Mouse (Mus musculus) c-Kit-positive CD71-positive TER-119-negative erythroid progenitor cells, embryonic 14.5 days (primary cell): ENCODE measurements around the gene Arhgef10l.
"Not testable (repeated sequence)": the region's sequence is repeated elsewhere in the genome, so short reads cannot be mapped to it uniquely, and the experiment has no call there.

Source experiments
- DNase-seq: peaks from one replicate; pipeline ENCODE4 v3.0.0-alpha.2; 2013; ENCODE audit warnings: low read depth

The Arhgef10l gene

GRCm38 (mm10) chr4:140572376-140572775 lies 93.4 kb downstream of the Arhgef10l start:
- no peak for DNase-seq

GRCm38 (mm10) chr4:140569394-140569793 lies 96.4 kb downstream of the Arhgef10l start:
- DNase-seq = no peak

- no peak for DNase-seq
Observed at GRCm38 (mm10) chr4:140567911-140568480, 97.8 kb downstream of the Arhgef10l start.

- no peak for DNase-seq
Observed at GRCm38 (mm10) chr4:140566785-140567184, 99.0 kb downstream of the Arhgef10l start.

- not testable (repeated sequence) for DNase-seq
Observed at GRCm38 (mm10) chr4:140564459-140564858, 101.4 kb downstream of the Arhgef10l start.

- no peak for DNase-seq
Observed at GRCm38 (mm10) chr4:140562461-140563178, 103.2 kb downstream of the Arhgef10l start.

DNA sequence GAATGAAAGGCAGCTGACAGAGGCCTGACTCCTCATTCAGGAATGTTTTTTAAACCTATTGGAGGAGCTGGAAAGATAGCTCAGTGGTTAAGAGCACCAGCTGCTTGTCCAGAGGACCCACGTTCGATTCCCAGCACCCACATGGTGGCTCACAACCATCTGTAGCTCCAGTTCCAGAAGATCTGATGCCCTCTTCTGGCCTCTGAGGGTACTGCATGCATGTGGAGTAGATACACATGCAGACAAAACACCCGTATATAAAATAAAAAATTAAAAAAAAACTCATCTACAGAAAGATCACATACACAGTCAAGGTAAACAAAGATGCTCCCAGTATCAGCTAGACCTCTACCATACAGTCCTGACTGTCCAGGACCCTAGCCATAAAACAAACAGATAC lies 104.1 kb downstream of the Arhgef10l start:
- no peak for DNase-seq

GRCm38 (mm10) chr4:140559862-140560261 lies 106.0 kb downstream of the Arhgef10l start:
- no peak for DNase-seq

DNA sequence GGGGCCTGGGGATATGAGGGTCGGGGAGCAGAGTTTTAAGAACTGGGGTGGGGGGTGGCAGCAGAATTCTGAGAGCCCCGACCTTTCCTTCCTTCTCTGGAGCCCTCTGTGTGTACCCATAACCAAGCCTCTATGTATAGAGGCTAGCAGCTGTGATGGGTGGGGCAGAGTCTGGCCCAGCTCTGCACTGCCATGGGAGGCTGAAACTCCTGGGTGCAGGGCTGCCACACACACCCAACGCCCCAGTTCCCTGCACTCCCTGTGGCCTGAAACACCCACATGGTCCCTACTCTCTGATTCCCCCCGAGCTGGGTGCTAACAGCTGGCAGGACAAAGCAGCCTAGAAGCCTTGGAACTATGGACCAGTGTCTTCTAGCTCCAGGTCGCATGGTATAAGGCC lies 107.6 kb downstream of the Arhgef10l start:
- DNase-seq = no peak

GRCm38 (mm10) chr4:140556561-140556960 lies 109.3 kb downstream of the Arhgef10l start:
- no peak for DNase-seq

DNA sequence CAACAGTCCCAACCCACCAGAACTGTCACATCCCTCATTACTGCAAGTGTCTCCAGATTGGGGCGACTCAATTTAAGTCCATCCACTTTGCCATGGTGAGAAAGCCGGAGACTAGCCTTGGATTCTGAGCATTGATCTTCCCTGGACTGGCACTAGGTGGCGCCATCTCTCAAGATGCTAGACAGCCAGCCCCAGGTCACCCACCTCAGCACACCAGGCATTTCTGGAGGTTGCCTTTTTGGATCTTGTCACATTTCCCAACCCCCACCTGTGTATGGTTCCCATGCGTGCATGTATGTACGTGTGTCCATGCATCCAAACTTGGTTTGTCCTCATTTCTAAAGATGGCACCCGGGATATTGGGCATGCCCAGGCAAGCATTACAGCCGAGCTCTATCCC lies 110.5 kb downstream of the Arhgef10l start:
- peak; percentile 67 for DNase-seq

DNA sequence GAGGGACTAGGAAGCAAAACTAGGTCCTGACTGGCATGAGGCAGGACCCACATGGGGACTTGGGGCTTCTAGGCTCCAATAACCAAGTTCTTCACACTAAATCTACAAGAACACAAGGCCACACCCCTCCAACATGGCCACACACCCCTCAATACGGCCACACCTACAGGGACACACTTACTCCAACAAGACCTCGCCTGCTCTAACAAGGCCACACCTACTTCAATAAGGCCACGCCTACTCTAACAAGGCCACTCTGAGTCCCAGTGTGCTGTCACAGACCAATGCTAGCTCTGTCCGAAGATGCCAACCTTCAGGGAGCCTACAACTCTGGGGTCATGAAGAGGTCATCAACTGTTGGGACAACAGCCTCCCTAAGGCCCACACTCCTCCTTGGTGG lies 111.3 kb downstream of the Arhgef10l start:
- DNase-seq = peak; percentile 41

GRCm38 (mm10) chr4:140551766-140552165 lies 114.0 kb downstream of the Arhgef10l start:
- DNase-seq = no peak

DNA sequence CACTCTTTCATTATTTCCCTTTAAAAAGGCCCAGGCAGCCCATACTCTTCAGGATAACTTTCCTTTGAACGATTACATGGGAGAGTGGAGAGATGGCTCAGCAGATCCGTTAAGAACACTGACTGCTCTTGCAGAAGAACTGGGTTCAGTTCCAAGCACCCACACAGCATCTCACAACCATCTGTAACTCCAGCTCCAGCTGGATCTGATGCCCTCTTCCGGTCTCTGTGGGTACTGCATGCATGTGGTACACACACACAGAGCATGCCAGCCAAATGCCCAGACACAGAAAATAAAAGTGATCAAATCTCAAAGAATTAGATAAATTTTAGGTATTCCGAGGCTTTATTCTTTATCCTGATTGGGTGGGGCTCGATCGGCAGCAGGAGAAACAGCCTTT lies 115.1 kb downstream of the Arhgef10l start:
- no peak for DNase-seq

GRCm38 (mm10) chr4:140549975-140550374 lies 115.8 kb downstream of the Arhgef10l start:
- no peak for DNase-seq

GRCm38 (mm10) chr4:140547488-140547887 lies 118.3 kb downstream of the Arhgef10l start:
- no peak for DNase-seq

- no peak for DNase-seq
Observed at GRCm38 (mm10) chr4:140539125-140539524, 126.7 kb downstream of the Arhgef10l start.

GRCm38 (mm10) chr4:140537561-140538021 lies 128.2 kb downstream of the Arhgef10l start:
- no peak for DNase-seq

DNA sequence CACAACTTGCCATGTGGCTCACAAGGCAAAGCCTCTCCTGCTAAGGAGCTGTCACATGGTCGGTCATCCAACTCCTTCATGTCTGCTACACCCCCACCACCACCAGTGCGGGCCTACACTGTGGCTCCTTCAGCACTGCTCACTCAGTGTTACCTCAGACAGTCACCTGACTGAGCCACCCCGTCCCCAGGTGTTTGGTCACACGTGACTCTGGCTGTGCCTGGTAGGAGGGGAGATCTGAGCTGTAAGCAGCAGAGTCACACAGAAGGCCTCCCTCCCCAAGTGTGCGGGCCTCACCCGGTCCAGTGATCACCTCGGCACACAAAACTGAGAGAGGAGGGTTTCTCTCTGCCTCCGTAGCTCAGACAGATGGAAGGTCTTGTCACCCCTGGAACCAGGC lies 130.5 kb downstream of the Arhgef10l start:
- no peak for DNase-seq

- DNase-seq = no peak
Observed at GRCm38 (mm10) chr4:140532270-140532669, 133.5 kb downstream of the Arhgef10l start.

DNA sequence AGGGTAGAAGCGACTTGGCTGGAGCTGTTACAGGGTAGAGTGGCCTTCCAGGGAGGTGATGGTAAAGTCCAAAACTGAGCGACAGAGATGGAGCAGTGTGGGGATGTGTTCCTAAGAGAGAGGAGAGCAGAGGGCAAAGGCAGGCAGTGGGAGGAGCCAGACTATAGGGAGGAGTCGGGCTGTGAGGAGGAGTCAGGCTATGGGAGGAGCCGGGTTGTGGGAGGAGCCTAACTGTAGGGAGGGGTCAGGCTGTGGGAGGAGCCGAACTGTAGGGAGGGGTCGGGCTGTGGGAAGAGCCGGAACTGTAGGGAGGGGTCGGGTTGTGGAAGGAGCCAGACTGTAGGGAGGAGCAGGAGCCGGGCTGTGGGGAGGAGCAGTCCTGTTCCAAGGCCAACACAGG lies 134.8 kb downstream of the Arhgef10l start:
- no peak for DNase-seq

DNA sequence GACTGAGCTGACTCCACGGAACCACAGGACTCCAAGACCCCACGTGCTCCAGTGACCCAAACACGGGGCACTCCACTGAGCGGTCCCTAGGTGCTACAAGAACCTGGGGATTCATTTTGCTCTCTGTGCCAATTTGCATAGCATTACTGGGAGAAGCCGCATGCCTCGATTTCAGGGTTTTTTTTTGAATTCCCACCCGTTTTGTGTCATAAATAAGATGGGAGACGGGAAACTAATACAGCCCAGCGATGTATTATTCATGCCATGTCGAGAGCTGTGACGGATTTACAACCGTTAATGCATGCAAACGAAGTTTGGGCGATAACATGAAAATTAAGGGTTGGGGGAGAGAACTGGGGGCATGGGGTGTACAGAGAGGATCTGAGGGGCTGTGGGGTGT lies 136.1 kb downstream of the Arhgef10l start:
- DNase-seq = no peak

DNA sequence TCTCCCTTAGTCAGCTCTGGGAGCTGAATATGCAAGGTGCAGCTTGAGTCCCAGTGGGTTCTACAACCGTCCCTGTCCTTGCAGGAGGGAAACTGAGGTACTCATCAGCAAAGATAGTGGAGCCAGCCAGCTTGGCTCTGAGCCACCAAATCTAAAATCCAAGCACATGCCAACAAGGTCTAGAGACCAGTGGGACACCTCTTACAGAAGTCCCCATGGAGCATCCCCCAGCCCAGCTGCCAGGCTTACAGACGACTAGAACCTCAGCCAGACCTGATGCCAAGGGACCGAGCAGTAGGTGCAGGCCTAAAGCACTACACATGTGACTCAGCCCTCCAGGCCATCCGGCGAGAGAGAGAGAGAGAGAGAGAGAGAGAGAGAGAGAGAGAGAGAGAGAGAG lies 137.4 kb downstream of the Arhgef10l start:
- no peak for DNase-seq

DNA sequence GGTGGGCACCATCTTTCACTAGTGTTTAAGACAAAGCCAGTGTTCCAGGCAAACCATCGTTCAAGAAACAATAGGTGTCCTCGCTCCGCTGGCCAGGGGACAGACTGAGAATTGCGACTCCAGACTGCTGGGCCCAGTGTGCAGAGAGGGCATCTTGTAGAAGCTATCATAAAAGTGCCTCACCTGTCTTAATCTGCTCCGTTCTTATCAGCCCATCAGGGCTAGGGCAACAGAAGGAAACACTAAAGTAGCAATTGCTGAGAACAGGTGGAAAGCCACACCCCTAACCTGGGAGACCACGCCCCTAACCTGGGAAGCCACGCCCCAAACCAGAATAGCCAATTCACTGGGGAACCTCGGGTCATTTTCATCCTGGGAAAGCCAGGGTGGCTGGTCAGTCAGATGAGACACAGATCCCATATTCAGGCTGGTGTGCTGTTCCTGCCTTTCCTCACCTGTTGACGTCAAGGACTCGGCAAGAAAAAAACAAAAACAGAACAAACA lies 140.1 kb downstream of the Arhgef10l start:
- DNase-seq = no peak
